Mouse (Mus musculus): ENCODE data around the gene Gtdc1. TPM values are rescaled to one million over a fixed set of nuclear protein-coding genes. Genes with fewer than 3 reads are reported as not detected.
A peak's percentile ranks its signal among the peaks of the same experiment; 100 is the strongest.

Gene Gtdc1
- total and polyA plus RNA-seq, 2 experiments: 2.9 to 9.3 TPM

DNA sequence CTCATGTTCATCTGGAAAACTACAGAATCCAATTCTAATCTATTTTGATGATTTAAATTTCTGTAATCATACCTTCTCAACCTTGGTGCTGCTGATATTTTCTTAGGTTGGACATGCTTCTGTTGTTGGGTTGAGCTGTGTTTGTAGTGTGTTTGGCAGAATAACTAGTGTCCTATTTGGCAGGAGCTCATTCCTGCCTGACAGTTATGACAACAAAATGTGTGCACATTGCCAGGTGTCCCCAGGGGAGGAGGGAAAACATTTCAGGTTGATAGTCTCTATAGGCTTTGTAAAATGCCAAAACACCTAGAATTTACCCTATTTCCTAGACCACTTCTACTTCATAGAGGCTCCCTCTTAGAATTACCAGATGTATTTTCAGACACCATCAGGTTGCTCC is 343.4 kb downstream of the Gtdc1 start:
- no peak for TF ChIP-seq POLR2A (IDR thresholded peaks at IDR 0.05; ENCODE audit: extremely low read depth, insufficient read depth, low read length)
- TF ChIP-seq CTCF (IDR thresholded peaks at IDR 0.05; ENCODE audit: low read depth, low read length): no peak
- H3K27ac ChIP-seq (replicated peaks; ENCODE audit: insufficient read depth, low read depth, low read length): no peak overlapping the region

DNA sequence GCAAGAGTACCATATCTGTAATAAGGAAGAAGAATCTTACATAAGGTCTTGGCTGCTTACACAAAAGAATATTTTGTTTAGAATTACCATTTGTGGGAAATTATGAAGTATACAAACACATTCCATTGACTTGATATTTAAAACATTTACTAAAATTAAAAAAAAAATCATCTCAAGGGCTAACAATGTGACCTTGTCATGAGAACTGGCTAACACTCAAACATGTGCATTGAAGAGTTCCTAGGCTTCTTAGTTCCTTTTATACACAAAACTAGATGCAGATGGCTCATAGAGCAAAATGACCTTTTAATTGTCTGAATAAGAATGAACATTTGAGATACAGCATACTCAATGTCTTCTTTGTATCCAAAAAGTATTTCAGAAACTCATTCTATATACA is 344.0 kb downstream of the Gtdc1 start:
- Histone ChIP-seq H3K79me2 (ENCODE audit: control insufficient read depth, insufficient read depth, low read length) (no peaks in the 10 kb centered on the region), H3K4me3 (ENCODE audit: insufficient read depth, low read depth, low read length) (no peak overlapping the region), H3K27me3 (ENCODE audit: control insufficient read depth, insufficient read depth, low read length) (no peaks in the 10 kb centered on the region), H3K36me3 (ENCODE audit: control insufficient read depth, insufficient read depth, low read length) (no peaks in the 10 kb centered on the region), H3K9ac (ENCODE audit: low read depth, low read length) (no peak overlapping the region), H3K4me1 (ENCODE audit: control insufficient read depth, insufficient read depth, low read length) (no peaks in the 10 kb centered on the region; the same call in 1 of the 2 replicates), H3K27ac (replicated peaks; ENCODE audit: insufficient read depth, low read depth, low read length) (no peak overlapping the region)
- TF ChIP-seq POLR2A (IDR thresholded peaks at IDR 0.05; ENCODE audit: extremely low read depth, insufficient read depth, low read length) (no peak), CTCF (IDR thresholded peaks at IDR 0.05; ENCODE audit: low read depth, low read length) (no peak)
- DNase-seq (ENCODE audit: extremely low read depth, low read depth, low spot score): peak; percentile 26

More for the DNA sequence above, 343.4 kb downstream of the Gtdc1 start:
- H3K79me2 ChIP-seq (ENCODE audit: control insufficient read depth, insufficient read depth, low read length): no peaks in the 10 kb centered on the region
- H3K4me1 ChIP-seq (ENCODE audit: control insufficient read depth, insufficient read depth, low read length): no peaks in the 10 kb centered on the region; the same call in 1 of the 2 replicates
- no peak overlapping the region for H3K4me3 ChIP-seq (ENCODE audit: insufficient read depth, low read depth, low read length)
- no peaks in the 10 kb centered on the region for H3K27me3 ChIP-seq (ENCODE audit: control insufficient read depth, insufficient read depth, low read length)
- H3K9ac ChIP-seq (ENCODE audit: low read depth, low read length): no peak overlapping the region
- DNase-seq (ENCODE audit: extremely low read depth, low read depth, low spot score): peak; percentile 68
- H3K36me3 ChIP-seq (ENCODE audit: control insufficient read depth, insufficient read depth, low read length): no peaks in the 10 kb centered on the region

DNA sequence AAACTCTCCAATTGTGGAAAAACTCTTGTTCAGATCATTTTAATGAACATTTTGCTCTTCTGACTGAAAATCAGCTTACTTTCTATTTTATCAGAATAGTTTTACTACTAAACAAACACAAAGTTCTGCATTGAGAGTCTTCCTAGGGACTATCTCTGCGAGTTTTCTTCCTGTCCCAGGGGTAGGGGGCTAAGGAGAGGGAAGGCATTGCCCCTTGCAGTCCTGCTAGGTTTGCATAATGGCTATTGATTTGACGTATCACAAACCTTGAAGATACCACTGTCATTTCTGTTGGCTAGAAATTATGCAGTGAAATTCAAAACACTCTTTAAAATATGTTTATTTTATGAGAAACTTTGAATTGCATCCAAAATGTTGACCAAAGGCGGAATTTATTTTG is 355.6 kb downstream of the Gtdc1 start:
- DNase-seq (ENCODE audit: extremely low read depth, low read depth, low spot score): peak; percentile 19
- 66% methylated on average over 3 of the region's 3 CpGs for WGBS
- H3K4me3 ChIP-seq (ENCODE audit: insufficient read depth, low read depth, low read length): no peak overlapping the region
- no peak overlapping the region for H3K27ac ChIP-seq (replicated peaks; ENCODE audit: insufficient read depth, low read depth, low read length)
- H3K36me3 ChIP-seq (ENCODE audit: control insufficient read depth, insufficient read depth, low read length): no peaks in the 10 kb centered on the region; the same call in 1 of the 2 replicates
- H3K79me2 ChIP-seq (ENCODE audit: control insufficient read depth, insufficient read depth, low read length): no peaks in the 10 kb centered on the region
- no peak overlapping the region for H3K9ac ChIP-seq (ENCODE audit: low read depth, low read length)
- no peaks in the 10 kb centered on the region for H3K27me3 ChIP-seq (ENCODE audit: control insufficient read depth, insufficient read depth, low read length)
- TF ChIP-seq POLR2A (IDR thresholded peaks at IDR 0.05; ENCODE audit: extremely low read depth, insufficient read depth, low read length): no peak
- no peak for TF ChIP-seq CTCF (IDR thresholded peaks at IDR 0.05; ENCODE audit: low read depth, low read length)
- 0 out of 2 replicates have a peak, but pooled peaks cover 2% of the 10 kb centered on the region for H3K4me1 ChIP-seq (ENCODE audit: control insufficient read depth, insufficient read depth, low read length)

DNA sequence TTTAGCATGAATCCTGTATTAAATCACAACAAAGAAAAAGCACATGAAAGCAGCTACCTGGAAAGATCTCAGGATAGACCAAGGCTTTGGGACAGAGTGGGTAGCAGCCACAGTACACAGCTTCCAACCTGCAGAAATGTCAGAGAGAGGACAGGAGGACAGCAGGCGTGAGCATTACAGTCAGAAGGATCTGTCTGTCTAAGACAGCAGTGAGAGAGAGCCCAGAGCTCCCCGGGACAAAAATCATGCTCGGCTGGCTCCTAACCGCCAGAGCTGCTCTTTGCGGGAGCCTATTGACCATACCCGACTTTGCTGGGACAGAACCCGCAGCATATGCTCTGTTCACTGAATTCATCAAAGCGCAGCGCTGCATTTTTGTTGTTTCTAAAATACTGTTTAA is 356.3 kb downstream of the Gtdc1 start:
- Histone ChIP-seq H3K27ac (replicated peaks; ENCODE audit: insufficient read depth, low read depth, low read length) (no peak overlapping the region), H3K36me3 (ENCODE audit: control insufficient read depth, insufficient read depth, low read length) (no peaks in the 10 kb centered on the region; the same call in 1 of the 2 replicates), H3K9ac (ENCODE audit: low read depth, low read length) (no peak overlapping the region), H3K4me1 (ENCODE audit: control insufficient read depth, insufficient read depth, low read length) (0 out of 2 replicates have a peak, but pooled peaks cover 2% of the 10 kb centered on the region), H3K4me3 (ENCODE audit: insufficient read depth, low read depth, low read length) (no peak overlapping the region), H3K79me2 (ENCODE audit: control insufficient read depth, insufficient read depth, low read length) (no peaks in the 10 kb centered on the region), H3K27me3 (ENCODE audit: control insufficient read depth, insufficient read depth, low read length) (no peaks in the 10 kb centered on the region)
- 79% methylated on average over 9 of the region's 9 CpGs for WGBS
- DNase-seq (ENCODE audit: extremely low read depth, low read depth, low spot score): no peak
- TF ChIP-seq CTCF (IDR thresholded peaks at IDR 0.05; ENCODE audit: low read depth, low read length) (no peak), POLR2A (IDR thresholded peaks at IDR 0.05; ENCODE audit: extremely low read depth, insufficient read depth, low read length) (no peak)

DNA sequence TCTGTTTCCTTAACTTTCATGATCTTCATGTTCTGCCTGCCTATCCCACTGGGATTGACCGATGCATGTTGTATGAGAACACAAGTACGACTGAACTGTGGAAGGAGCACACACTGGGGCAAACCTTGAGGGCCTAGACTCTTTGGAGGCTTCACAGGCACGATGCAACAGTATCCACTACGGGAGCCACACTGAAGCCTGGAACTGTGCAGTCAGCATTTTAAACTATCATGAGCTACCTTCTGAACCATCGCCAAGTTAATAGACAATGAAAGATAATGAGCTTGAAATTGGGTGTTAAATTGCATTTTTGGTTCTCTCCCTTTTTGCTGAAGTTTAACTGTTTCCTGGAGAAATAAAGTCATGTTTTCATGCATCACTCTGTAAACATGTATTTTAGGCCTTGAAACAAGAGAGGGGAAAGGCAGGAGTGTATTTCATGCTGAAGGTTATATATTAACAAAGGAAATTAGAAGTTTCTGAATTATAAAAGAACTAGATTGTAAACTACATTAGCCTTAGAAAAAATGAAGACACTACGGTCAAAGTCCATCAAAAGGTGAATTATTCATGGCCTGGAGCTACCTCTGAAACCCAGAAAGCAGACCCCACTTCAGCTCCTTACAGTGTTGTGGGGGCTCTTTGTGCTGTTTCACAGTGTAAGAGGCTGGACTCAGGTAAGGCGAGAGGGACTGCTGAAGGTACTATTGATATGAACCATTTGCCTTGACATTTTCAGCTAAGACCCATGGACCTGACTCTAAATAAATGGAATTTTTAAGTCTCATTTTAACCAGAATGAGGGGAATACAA is 358.1 kb downstream of the Gtdc1 start:
- Histone ChIP-seq H3K27me3 (ENCODE audit: control insufficient read depth, insufficient read depth, low read length) (no peaks in the 10 kb centered on the region), H3K4me1 (ENCODE audit: control insufficient read depth, insufficient read depth, low read length) (0 out of 2 replicates have a peak, but pooled peaks cover 2% of the 10 kb centered on the region), H3K9ac (ENCODE audit: low read depth, low read length) (no peak overlapping the region), H3K4me3 (ENCODE audit: insufficient read depth, low read depth, low read length) (no peak overlapping the region), H3K36me3 (ENCODE audit: control insufficient read depth, insufficient read depth, low read length) (no peaks in the 10 kb centered on the region), H3K79me2 (ENCODE audit: control insufficient read depth, insufficient read depth, low read length) (no peaks in the 10 kb centered on the region), H3K27ac (replicated peaks; ENCODE audit: insufficient read depth, low read depth, low read length) (no peak overlapping the region)
- WGBS: 82% methylated on average over 7 of the region's 7 CpGs
- DNase-seq (ENCODE audit: extremely low read depth, low read depth, low spot score): no peak
- no peak for TF ChIP-seq CTCF (IDR thresholded peaks at IDR 0.05; ENCODE audit: low read depth, low read length)
